ENCODE assay signal across 9 mouse cellular contexts in genomic region chr5:132195048-132195533, GRCm38 (mm10).
DNase-seq lines count a peak whose midpoint lies in the region; ATAC-seq and TF ChIP-seq lines count a peak whose summit lies in the region.
"Had no signal": no experiment of that assay in that cellular context is flagged by ENCODE, and none has a peak within 500 bp of the region (broad histone marks: within the 10 kb centered on the region; RNA-seq: fewer than 3 reads in every experiment).

No protein-coding gene starts in this region.

- TF ChIP-seq CTCF in gastrocnemius, adult 2 months (IDR thresholded peaks at IDR 0.05) = no peak
- no peak for TF ChIP-seq CTCF in hindbrain, postnatal 0 days (IDR thresholded peaks at IDR 0.05; ENCODE audit: low read depth)
- TF ChIP-seq CTCF in lung, postnatal 0 days (IDR thresholded peaks at IDR 0.05) = no peak

- ATAC-seq in hindbrain, postnatal 0 days = peak; percentile 55; the same call in 1 of the 2 replicates
- peak; percentile 38 for ATAC-seq in lung, postnatal 0 days
- ATAC-seq in liver, embryonic 11.5 days (replicated peaks; ENCODE audit: low FRiP score) = no peak
- ATAC-seq: Patski had no signal

- no peak overlapping the region for H3K9ac ChIP-seq in hindbrain, postnatal 0 days (replicated peaks; ENCODE audit: low read length)
- H3K9ac ChIP-seq in lung, postnatal 0 days (replicated peaks; ENCODE audit: low read depth) = no peak overlapping the region
- no peak overlapping the region for H3K9ac ChIP-seq in liver, embryonic 11.5 days (ENCODE audit: low read depth, low read length)

- H3K4me1 ChIP-seq in hindbrain, postnatal 0 days (ENCODE audit: insufficient read depth, low read length) = peaks cover 10% of the 10 kb centered on the region; the same call in 1 of the 2 replicates
- peaks cover 4% of the 10 kb centered on the region; the same call in 1 of the 2 replicates for H3K4me1 ChIP-seq in lung, postnatal 0 days (ENCODE audit: insufficient read depth, low read depth, low read length)
- peaks cover 3% of the 10 kb centered on the region; the same call in 1 of the 2 replicates for H3K4me1 ChIP-seq in liver, embryonic 11.5 days (replicated peaks; ENCODE audit: control insufficient read depth, insufficient read depth, low read length)

- no peaks in the 10 kb centered on the region for H3K27me3 ChIP-seq in hindbrain, postnatal 0 days (ENCODE audit: insufficient read depth, low read length)
- H3K27me3 ChIP-seq in lung, postnatal 0 days (replicated peaks; ENCODE audit: insufficient read depth, low read length) = no peaks in the 10 kb centered on the region
- no peaks in the 10 kb centered on the region for H3K27me3 ChIP-seq in liver, embryonic 11.5 days (replicated peaks; ENCODE audit: control insufficient read depth, insufficient read depth, low read length)

- H3K4me2 ChIP-seq in hindbrain, postnatal 0 days (ENCODE audit: low read depth, low read length) = peak overlapping the region; percentile 34
- H3K4me2 ChIP-seq in lung, postnatal 0 days (replicated peaks; ENCODE audit: low read depth, low read length) = no peak overlapping the region
- no peak overlapping the region for H3K4me2 ChIP-seq in liver, embryonic 11.5 days

- intact Hi-C loops in gastrocnemius, adult 2 months (cut with DNase I) = no loop called here

- no peak overlapping the region for H3K4me3 ChIP-seq in gastrocnemius, adult 2 months
- peak overlapping the region; percentile 16; the same call in 1 of the 2 replicates for H3K4me3 ChIP-seq in hindbrain, postnatal 0 days (ENCODE audit: low read length)
- no peak overlapping the region for H3K4me3 ChIP-seq in lung, postnatal 0 days (ENCODE audit: low read depth, low read length)
- no peak overlapping the region for H3K4me3 ChIP-seq in liver, embryonic 11.5 days (ENCODE audit: low read depth, low read length)

- H3K27ac ChIP-seq in gastrocnemius, adult 2 months = no peak overlapping the region
- H3K27ac ChIP-seq in hindbrain, postnatal 0 days = no peak overlapping the region
- H3K27ac ChIP-seq in lung, postnatal 0 days (ENCODE audit: low read length) = no peak overlapping the region
- H3K27ac ChIP-seq in liver, embryonic 11.5 days (ENCODE audit: low read depth, low read length) = no peak overlapping the region

- DNase-seq in right cerebral cortex, postnatal 10 days (ENCODE audit: low spot score in 2 of 2) = peak; percentile 41 to 43
- no peak for DNase-seq in right cerebral cortex, postnatal 14 days
- DNase-seq in gastrocnemius, adult 2 months = peak; percentile 49
- peak; percentile 84 for DNase-seq in hindbrain, postnatal 0 days (ENCODE audit: low spot score)
- peak; percentile 61 for DNase-seq in lung, postnatal 0 days (ENCODE audit: low spot score)
- DNase-seq in c-Kit-positive CD71-positive TER-119-positive erythroid progenitor cells, embryonic 14.5 days (ENCODE audit: low spot score) = no peak
- no peak for DNase-seq in liver, embryonic 11.5 days (ENCODE audit: low spot score)
- DNase-seq in T-cell, adult 2 months (ENCODE audit: low spot score) = no peak

- no peak for TF ChIP-seq EP300 in lung, postnatal 0 days (IDR thresholded peaks at IDR 0.05)

- 13% methylated on average over 6 of the region's 6 CpGs for WGBS in hindbrain, postnatal 0 days
- WGBS in lung, postnatal 0 days = 15% methylated on average over 6 of the region's 6 CpGs
- WGBS in liver, embryonic 11.5 days = 47% methylated on average over 6 of the region's 6 CpGs

- H3K9me3 ChIP-seq in hindbrain, postnatal 0 days (ENCODE audit: low read length) = no peaks in the 10 kb centered on the region
- no peaks in the 10 kb centered on the region for H3K9me3 ChIP-seq in lung, postnatal 0 days (ENCODE audit: low read length)
- no peaks in the 10 kb centered on the region for H3K9me3 ChIP-seq in liver, embryonic 11.5 days (ENCODE audit: control insufficient read depth, low read length)

- H3K36me3 ChIP-seq in hindbrain, postnatal 0 days (ENCODE audit: insufficient read depth, low read length) = no peaks in the 10 kb centered on the region
- no peaks in the 10 kb centered on the region for H3K36me3 ChIP-seq in lung, postnatal 0 days (ENCODE audit: insufficient read depth, low read length)
- no peaks in the 10 kb centered on the region for H3K36me3 ChIP-seq in liver, embryonic 11.5 days (ENCODE audit: control insufficient read depth, insufficient read depth, low read length)

Comparison
In these comparisons a context has a peak if more than half of its experiments do, and no peak if none do; other contexts are left out.
1. DNase-seq: peak in right cerebral cortex, postnatal 10 days (2 of 2), gastrocnemius, adult 2 months (single experiment), hindbrain, postnatal 0 days (single experiment) and lung, postnatal 0 days (single experiment); none in right cerebral cortex, postnatal 14 days (single experiment), c-Kit-positive CD71-positive TER-119-positive erythroid progenitor cells, embryonic 14.5 days (single experiment), liver, embryonic 11.5 days (single experiment) and T-cell, adult 2 months (single experiment).